Mouse (Mus musculus) neutrophil, adult 83 days (primary cell): ENCODE data around the gene Cdk8. TPM values are rescaled to one million over a fixed set of nuclear protein-coding genes. Genes with fewer than 3 reads are reported as not detected.

Source experiments
- total RNA-seq, 2 experiments: library from RNA; stranded (reverse); gene quantifications; one replicate each; pipeline ENCODE4 v1.2.4; 2023

Cdk8 gene
- 10 to 100 TPM; 22.5 to 22.6 TPM for total RNA-seq

GRCm38 (mm10) chr5:146230864-146231654, at the start of gene Cdk8:
Gene Cdk8 (plus strand): TSS chr5:146231230.

GRCm38 (mm10) chr5:146185204-146185603, 45.8 kb upstream of the Cdk8 start, which contains the start of gene 1700001J03Rik:
Gene 1700001J03Rik (minus strand): TSS chr5:146185304.

GRCm38 (mm10) chr5:146220879-146221714, 9.9 kb upstream of the Cdk8 start, which contains the start of gene Rnf6:
Gene Rnf6 (minus strand): TSS chr5:146221555.

Other genes with a start within 250 kb of the Cdk8 start
- gene Cyp3a25, start 221.6 kb upstream of the Cdk8 start, total RNA-seq: not detected
- gene Cyp3a59, start 152.0 kb upstream of the Cdk8 start, total RNA-seq: not detected
- not detected for gene Gm5565, start 70.7 kb upstream of the Cdk8 start, total RNA-seq
- not detected for gene Gm6309, start 60.5 kb upstream of the Cdk8 start, total RNA-seq
- under 1 TPM; 0.46 to 0.55 TPM for gene 1700001J03Rik, start 45.9 kb upstream of the Cdk8 start, total RNA-seq
- gene Rnf6, start 9.7 kb upstream of the Cdk8 start, total RNA-seq: 10 to 100 TPM; 29.3 to 32.6 TPM
- gene Wasf3, start 153.8 kb downstream of the Cdk8 start, total RNA-seq: not detected